Mouse (Mus musculus): Measurements from ENCODE around the gene Tmem229a. TPM values are rescaled to one million over a fixed set of nuclear protein-coding genes. Genes with fewer than 3 reads are reported as not detected.

Tmem229a gene
- polyA plus RNA-seq, 1 experiment, result not detected

- Histone ChIP-seq H3K27me3 (ENCODE audit: control insufficient read depth, insufficient read depth, insufficient read length) (no peaks in the 10 kb centered on the region), H3K79me2 (ENCODE audit: control insufficient read depth, insufficient read depth) (no peaks in the 10 kb centered on the region), H3ac (ENCODE audit: control insufficient read depth, insufficient read length, low read depth) (no peak overlapping the region), H3K79me3 (ENCODE audit: low read depth) (no peaks in the 10 kb centered on the region), H3K36me3 (ENCODE audit: control insufficient read depth, insufficient read depth) (no peaks in the 10 kb centered on the region), H3K4me3 (ENCODE audit: insufficient read depth, poor library complexity, severe bottlenecking) (no peak overlapping the region)
- TF ChIP-seq MYOD1 (IDR thresholded peaks at IDR 0.05; ENCODE audit: control insufficient read depth, insufficient read length, low read depth), result no peak
Observed at GRCm38 (mm10) chr6:24910016-24910727, 45.9 kb downstream of the Tmem229a start.

GRCm38 (mm10) chr6:24907824-24908223 lies 48.3 kb downstream of the Tmem229a start:
- no peak overlapping the region for H3ac ChIP-seq (ENCODE audit: control insufficient read depth, insufficient read length, low read depth)
- H3K79me2 ChIP-seq (ENCODE audit: control insufficient read depth, insufficient read depth), result no peaks in the 10 kb centered on the region
- no peaks in the 10 kb centered on the region for H3K79me3 ChIP-seq (ENCODE audit: low read depth)
- no peaks in the 10 kb centered on the region for H3K27me3 ChIP-seq (ENCODE audit: control insufficient read depth, insufficient read depth, insufficient read length)
- TF ChIP-seq MYOD1 (IDR thresholded peaks at IDR 0.05; ENCODE audit: control insufficient read depth, insufficient read length, low read depth), result no peak
- no peak for TF ChIP-seq CTCF (IDR thresholded peaks at IDR 0.05; ENCODE audit: control insufficient read depth, insufficient read depth, insufficient read length)
- TF ChIP-seq MAX (IDR thresholded peaks at IDR 0.05), result no peak
- TF ChIP-seq MYOG (IDR thresholded peaks at IDR 0.05; ENCODE audit: control insufficient read depth, extremely low read depth, insufficient read length), result no peak
- no peak for TF ChIP-seq USF1 (IDR thresholded peaks at IDR 0.05; ENCODE audit: low read depth)
- TF ChIP-seq FOSL1 (IDR thresholded peaks at IDR 0.05; ENCODE audit: insufficient read depth, low read length, poor library complexity, severe bottlenecking), result no peak
- TF ChIP-seq CEBPB (IDR thresholded peaks at IDR 0.05; ENCODE audit: low read depth), result no peak
- no peaks in the 10 kb centered on the region for H3K36me3 ChIP-seq (ENCODE audit: control insufficient read depth, insufficient read depth)
- no peak overlapping the region for H3K4me3 ChIP-seq (ENCODE audit: insufficient read depth, poor library complexity, severe bottlenecking)

- H3ac ChIP-seq (ENCODE audit: control insufficient read depth, insufficient read length, low read depth), result no peak overlapping the region
- no peak overlapping the region for H3K4me3 ChIP-seq (ENCODE audit: insufficient read depth, poor library complexity, severe bottlenecking)
- no peaks in the 10 kb centered on the region for H3K27me3 ChIP-seq (ENCODE audit: control insufficient read depth, insufficient read depth, insufficient read length)
- H3K36me3 ChIP-seq (ENCODE audit: control insufficient read depth, insufficient read depth), result no peaks in the 10 kb centered on the region
- H3K79me2 ChIP-seq (ENCODE audit: control insufficient read depth, insufficient read depth), result no peaks in the 10 kb centered on the region
- no peaks in the 10 kb centered on the region for H3K79me3 ChIP-seq (ENCODE audit: low read depth)
- TF ChIP-seq MAX (IDR thresholded peaks at IDR 0.05) (no peak), MYOG (IDR thresholded peaks at IDR 0.05; ENCODE audit: control insufficient read depth, extremely low read depth, insufficient read length) (no peak), USF1 (IDR thresholded peaks at IDR 0.05; ENCODE audit: low read depth) (no peak), CEBPB (IDR thresholded peaks at IDR 0.05; ENCODE audit: low read depth) (no peak), CTCF (IDR thresholded peaks at IDR 0.05; ENCODE audit: control insufficient read depth, insufficient read depth, insufficient read length) (no peak), FOSL1 (IDR thresholded peaks at IDR 0.05; ENCODE audit: insufficient read depth, low read length, poor library complexity, severe bottlenecking) (no peak), MYOD1 (IDR thresholded peaks at IDR 0.05; ENCODE audit: control insufficient read depth, insufficient read length, low read depth) (no peak)
Observed at GRCm38 (mm10) chr6:24905101-24905500, 51.0 kb downstream of the Tmem229a start.

Other genes with a start within 250 kb of the Tmem229a start
- gene Hyal6, start 223.1 kb downstream of the Tmem229a start, polyA plus RNA-seq (2012; fragmentation: generic; extraction: Trizol), result 0.01 TPM
- gene Hyal4, start 208.0 kb downstream of the Tmem229a start, polyA plus RNA-seq (2012; fragmentation: generic; extraction: Trizol), result not detected
- gene Spam1, start 165.1 kb downstream of the Tmem229a start, polyA plus RNA-seq (2012; fragmentation: generic; extraction: Trizol), result not detected
- gene Hyal5, start 98.3 kb downstream of the Tmem229a start, polyA plus RNA-seq (2012; fragmentation: generic; extraction: Trizol), result not detected

Measured in C2C12 (cell line).